Mouse (Mus musculus) liver, embryonic 15.5 days (tissue): ENCODE data around the gene Ptprj. TPM values are rescaled to one million over a fixed set of nuclear protein-coding genes. Genes with fewer than 3 reads are reported as not detected.

Experiments used
- ATAC-seq: fragments of 200-750 bp; cut with Nextera tagmentation; 2 replicates; pipeline ENCODE4 v1.8.0; 2017; ENCODE audit warnings: moderate number of reproducible peaks, mild to moderate bottlenecking, moderate library complexity; ENCODE audit not compliant: insufficient read depth
- H3K27ac ChIP-seq: fragments of 300-500 bp; sonication (generic); replicated peaks from 2 replicates; pipeline ENCODE4 v1.5.1; 2015; ENCODE audit warnings: mild to moderate bottlenecking, inconsistent platforms
- H3K27me3 ChIP-seq: fragments of 300-500 bp; sonication (generic); 2 replicates; pipeline ENCODE4 v1.6.1; 2015; ENCODE audit warnings: mild to moderate bottlenecking, inconsistent platforms
- H3K36me3 ChIP-seq: fragments of 300-500 bp; sonication (generic); replicated peaks from 2 replicates; pipeline ENCODE4 v1.6.1; 2015; ENCODE audit warnings: moderate library complexity, mild to moderate bottlenecking, inconsistent platforms
- H3K4me1 ChIP-seq: fragments of 300-500 bp; sonication (generic); replicated peaks from 2 replicates; pipeline ENCODE4 v1.6.1; 2015; ENCODE audit warnings: inconsistent platforms
- H3K4me2 ChIP-seq: fragments of 300-500 bp; sonication (generic); 2 replicates; pipeline ENCODE4 v1.6.1; 2015; ENCODE audit warnings: moderate library complexity, mild to moderate bottlenecking, inconsistent platforms
- H3K4me3 ChIP-seq: fragments of 300-500 bp; sonication (generic); replicated peaks from 2 replicates; pipeline ENCODE4 v1.5.1; 2015; ENCODE audit warnings: mild to moderate bottlenecking, inconsistent platforms
- H3K9ac ChIP-seq: fragments of 300-500 bp; sonication (generic); 2 replicates; pipeline ENCODE4 v1.6.1; 2015; ENCODE audit warnings: moderate library complexity, mild to moderate bottlenecking, inconsistent platforms
- H3K9me3 ChIP-seq: fragments of 300-500 bp; sonication (generic); replicated peaks from 2 replicates; pipeline ENCODE4 v1.6.1; 2016; ENCODE audit warnings: inconsistent platforms
- WGBS: fragments of 180-500 bp; shearing (Covaris S2); methylation state at CpG from one replicate; pipeline ENCODE4 v1.1.7; 2015; ENCODE audit warnings: mixed read lengths; ENCODE audit not compliant: insufficient replicate concordance; 5-methylcytosine and 5-hydroxymethylcytosine counted together
- polyA plus RNA-seq: library from polyadenylated mRNA; unstranded; fragments of >200 nt; fragmentation: Nextera tagmentation; extraction: Ambion mirVana; gene quantifications from 2 replicates; pipeline ENCODE4 v1.2.1, GENCODE M21; 2015

Gene Ptprj
- 2.0 and 2.7 TPM in 2 replicates for polyA plus RNA-seq

GRCm38 (mm10) chr2:90580236-90581005 lies at the start of gene Ptprj:
Gene Ptprj, minus strand, starts transcription at chr2:90580647.
- under 1% methylated on average over 98 of the region's 100 CpGs for WGBS
- H3K36me3 ChIP-seq = no peaks in the 10 kb centered on the region
- H3K9ac ChIP-seq = peak within 1 kb of the TSS; percentile 86
- peak; percentile 79 for ATAC-seq
- peak within 1 kb of the TSS; percentile 83 for H3K27ac ChIP-seq
- H3K4me1 ChIP-seq = peaks cover 71% of the 10 kb centered on the region
- peaks cover 9% of the 10 kb centered on the region; the same call in 1 of the 2 replicates for H3K27me3 ChIP-seq
- peak within 1 kb of the TSS; percentile 87 for H3K4me3 ChIP-seq
- peak within 1 kb of the TSS; percentile 100 for H3K4me2 ChIP-seq
- no peaks in the 10 kb centered on the region for H3K9me3 ChIP-seq

- no peak for ATAC-seq
- no peak overlapping the region for H3K27ac ChIP-seq
- H3K4me1 ChIP-seq = peaks cover 3% of the 10 kb centered on the region; the same call in 1 of the 2 replicates
Observed at GRCm38 (mm10) chr2:90629552-90629951, 49.1 kb upstream of the Ptprj start.

DNA sequence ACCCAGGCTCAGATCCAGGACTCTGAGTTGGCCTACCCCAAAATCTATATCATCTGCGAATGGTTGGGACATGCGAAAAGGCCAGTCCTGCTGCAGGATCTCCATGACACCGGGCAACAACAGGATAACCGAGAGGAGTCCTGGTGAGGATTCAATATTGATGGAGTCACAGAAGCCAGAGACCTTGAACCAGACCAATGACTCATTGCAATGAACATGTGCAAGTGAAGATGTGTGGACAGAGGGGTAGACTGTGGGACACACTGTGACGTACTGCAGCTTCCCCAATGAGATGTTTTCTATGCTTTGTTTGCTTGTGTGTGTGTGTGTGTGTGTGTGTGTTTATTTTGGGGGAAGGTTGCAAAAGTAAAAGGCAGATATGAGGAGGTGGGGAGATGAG lies 47.8 kb upstream of the Ptprj start:
- no peaks in the 10 kb centered on the region; the same call in 1 of the 2 replicates for H3K27me3 ChIP-seq
- no peak for ATAC-seq
- no peaks in the 10 kb centered on the region for H3K9me3 ChIP-seq
- no peak overlapping the region for H3K27ac ChIP-seq
- no peak overlapping the region for H3K9ac ChIP-seq
- H3K4me2 ChIP-seq = no peak overlapping the region
- WGBS = 71% methylated on average over 5 of the region's 5 CpGs
- H3K4me3 ChIP-seq = no peak overlapping the region
- no peaks in the 10 kb centered on the region for H3K36me3 ChIP-seq
- peaks cover 3% of the 10 kb centered on the region; the same call in 1 of the 2 replicates for H3K4me1 ChIP-seq

More at GRCm38 (mm10) chr2:90629552-90629951, 49.1 kb upstream of the Ptprj start:
- WGBS = 55% methylated on average over 2 of the region's 2 CpGs
- H3K4me3 ChIP-seq = no peak overlapping the region
- no peaks in the 10 kb centered on the region for H3K36me3 ChIP-seq
- H3K4me2 ChIP-seq = no peak overlapping the region
- H3K9me3 ChIP-seq = no peaks in the 10 kb centered on the region
- no peaks in the 10 kb centered on the region; the same call in 1 of the 2 replicates for H3K27me3 ChIP-seq
- H3K9ac ChIP-seq = no peak overlapping the region

DNA sequence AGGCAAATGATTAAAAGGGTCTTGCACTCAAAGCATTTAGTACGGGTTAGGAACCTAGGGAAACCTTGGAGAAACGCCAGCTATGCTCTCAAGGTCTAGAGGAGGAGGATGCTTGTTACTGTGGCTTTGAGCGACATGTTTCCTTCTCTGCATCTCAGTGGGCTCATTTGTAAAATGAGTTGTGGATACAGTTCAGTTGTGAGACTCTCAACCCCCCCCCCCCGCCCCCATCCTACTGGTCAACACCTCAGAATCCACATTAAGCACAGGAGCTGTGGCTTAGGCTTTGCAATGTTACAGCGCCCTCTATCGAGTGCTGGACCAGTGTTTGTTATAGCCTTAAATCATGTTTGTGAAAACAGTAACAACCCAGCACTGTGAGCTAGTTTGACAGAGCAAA lies 44.5 kb upstream of the Ptprj start:
- H3K27ac ChIP-seq = no peak overlapping the region
- no peaks in the 10 kb centered on the region for H3K36me3 ChIP-seq
- H3K4me3 ChIP-seq = no peak overlapping the region
- no peak overlapping the region for H3K9ac ChIP-seq
- ATAC-seq = no peak
- no peak overlapping the region for H3K4me2 ChIP-seq
- H3K4me1 ChIP-seq = no peaks in the 10 kb centered on the region; the same call in 1 of the 2 replicates
- 20% methylated on average over 6 of the region's 6 CpGs for WGBS
- no peaks in the 10 kb centered on the region for H3K27me3 ChIP-seq
- no peaks in the 10 kb centered on the region for H3K9me3 ChIP-seq

GRCm38 (mm10) chr2:90624339-90624738 lies 43.9 kb upstream of the Ptprj start:
- H3K4me1 ChIP-seq = no peaks in the 10 kb centered on the region; the same call in 1 of the 2 replicates
- no peak overlapping the region for H3K27ac ChIP-seq
- 26% methylated on average over 4 of the region's 4 CpGs for WGBS
- H3K4me3 ChIP-seq = no peak overlapping the region
- H3K27me3 ChIP-seq = no peaks in the 10 kb centered on the region
- H3K9me3 ChIP-seq = no peaks in the 10 kb centered on the region
- ATAC-seq = no peak
- H3K9ac ChIP-seq = no peak overlapping the region
- no peak overlapping the region for H3K4me2 ChIP-seq
- H3K36me3 ChIP-seq = no peaks in the 10 kb centered on the region

DNA sequence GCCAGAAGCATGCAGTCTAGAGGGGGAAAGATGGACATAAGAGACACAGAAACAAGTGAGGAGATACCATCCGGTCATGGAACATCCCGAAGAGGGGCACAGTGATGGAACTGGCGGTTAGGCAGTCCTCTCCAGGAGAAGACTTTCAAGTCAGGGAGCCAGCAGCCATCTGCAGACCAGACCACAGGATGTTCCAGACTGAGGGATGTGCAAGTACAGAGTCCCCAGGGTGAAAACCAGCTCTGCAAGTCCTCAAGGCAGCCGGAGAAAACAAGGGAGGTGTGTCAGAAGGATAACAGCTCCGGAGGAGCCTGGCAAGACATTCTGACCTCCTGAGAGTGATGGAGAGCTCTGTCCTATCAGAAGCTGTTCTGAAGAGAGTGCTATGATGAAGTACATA lies 40.4 kb upstream of the Ptprj start:
- Histone ChIP-seq H3K36me3 (no peaks in the 10 kb centered on the region), H3K4me1 (no peaks in the 10 kb centered on the region; the same call in 1 of the 2 replicates), H3K4me3 (no peak overlapping the region), H3K27ac (no peak overlapping the region), H3K9ac (no peak overlapping the region), H3K9me3 (no peaks in the 10 kb centered on the region), H3K27me3 (no peaks in the 10 kb centered on the region), H3K4me2 (no peak overlapping the region)
- 72% methylated on average over 5 of the region's 5 CpGs for WGBS
- ATAC-seq = no peak

DNA sequence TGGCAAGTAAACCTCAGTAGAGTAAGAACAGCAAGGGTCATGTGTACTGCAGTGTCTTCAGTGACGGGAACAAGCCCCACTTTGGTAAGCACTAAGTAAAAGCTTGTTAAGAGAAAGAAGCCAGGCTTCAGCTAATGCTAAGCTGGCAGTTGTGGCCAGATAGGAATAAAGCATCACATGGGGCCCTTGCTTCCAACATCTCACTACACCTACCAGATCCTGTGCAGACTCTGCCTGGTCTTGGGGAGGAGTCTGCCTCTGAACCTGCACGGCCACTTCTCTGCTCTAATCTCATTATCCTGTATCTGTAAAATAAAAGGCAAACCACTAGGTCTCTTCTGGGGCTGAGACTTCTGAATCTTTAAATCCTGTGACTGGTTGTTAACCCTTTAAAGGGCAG lies 39.2 kb upstream of the Ptprj start:
- Histone ChIP-seq H3K4me3 (no peak overlapping the region), H3K4me1 (no peaks in the 10 kb centered on the region), H3K27me3 (no peaks in the 10 kb centered on the region), H3K4me2 (no peak overlapping the region), H3K9ac (no peak overlapping the region), H3K27ac (no peak overlapping the region), H3K9me3 (no peaks in the 10 kb centered on the region), H3K36me3 (no peaks in the 10 kb centered on the region)
- ATAC-seq = no peak
- 28% methylated on average over 2 of the region's 2 CpGs for WGBS

GRCm38 (mm10) chr2:90614651-90615171 lies 34.3 kb upstream of the Ptprj start:
- ATAC-seq = no peak
- Histone ChIP-seq H3K4me1 (peaks cover 10% of the 10 kb centered on the region), H3K36me3 (no peaks in the 10 kb centered on the region), H3K4me3 (no peak overlapping the region), H3K27me3 (no peaks in the 10 kb centered on the region), H3K27ac (no peak overlapping the region), H3K4me2 (no peak overlapping the region), H3K9me3 (no peaks in the 10 kb centered on the region), H3K9ac (no peak overlapping the region)
- WGBS = 76% methylated on average over 14 of the region's 14 CpGs

- Histone ChIP-seq H3K4me3 (no peak overlapping the region), H3K36me3 (no peaks in the 10 kb centered on the region), H3K9ac (no peak overlapping the region), H3K27me3 (no peaks in the 10 kb centered on the region), H3K4me1 (peaks cover 10% of the 10 kb centered on the region), H3K27ac (no peak overlapping the region), H3K4me2 (no peak overlapping the region), H3K9me3 (no peaks in the 10 kb centered on the region)
- ATAC-seq = no peak
- 68% methylated on average over 3 of the region's 3 CpGs for WGBS
Observed at GRCm38 (mm10) chr2:90613591-90613990, 33.1 kb upstream of the Ptprj start.

DNA sequence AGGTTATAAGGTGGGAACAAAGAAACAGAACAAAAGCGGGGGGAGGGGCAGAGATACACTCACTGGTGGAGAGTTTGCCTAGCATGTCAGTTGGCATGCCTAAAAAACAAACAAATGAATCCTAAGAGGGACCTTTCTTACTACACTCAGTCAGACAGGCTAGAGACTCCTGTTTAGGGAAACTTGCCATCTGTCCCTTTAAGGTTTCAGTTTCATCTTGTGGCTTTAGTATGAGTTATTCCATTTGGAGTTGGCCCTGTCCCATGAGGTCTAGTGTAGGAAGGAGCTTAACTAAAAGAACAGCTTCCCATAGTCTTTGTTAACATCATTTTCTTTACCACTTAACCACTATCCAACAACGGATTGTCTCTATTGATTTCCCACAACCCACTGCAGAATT lies 32.6 kb upstream of the Ptprj start:
- Histone ChIP-seq H3K9ac (no peak overlapping the region), H3K4me3 (no peak overlapping the region), H3K27me3 (no peaks in the 10 kb centered on the region), H3K36me3 (no peaks in the 10 kb centered on the region), H3K4me2 (no peak overlapping the region), H3K27ac (no peak overlapping the region), H3K4me1 (peaks cover 10% of the 10 kb centered on the region), H3K9me3 (no peaks in the 10 kb centered on the region)
- ATAC-seq = no peak
- WGBS = 45% methylated on average over 2 of the region's 2 CpGs

GRCm38 (mm10) chr2:90611959-90612571 lies 31.6 kb upstream of the Ptprj start:
- WGBS = 44% methylated on average over 10 of the region's 10 CpGs
- H3K9me3 ChIP-seq = no peaks in the 10 kb centered on the region
- no peak overlapping the region for H3K4me3 ChIP-seq
- no peaks in the 10 kb centered on the region for H3K36me3 ChIP-seq
- H3K4me1 ChIP-seq = peaks cover 10% of the 10 kb centered on the region
- H3K27ac ChIP-seq = no peak overlapping the region
- no peak overlapping the region for H3K4me2 ChIP-seq
- peak; percentile 76 for ATAC-seq
- no peak overlapping the region for H3K9ac ChIP-seq
- H3K27me3 ChIP-seq = no peaks in the 10 kb centered on the region
